Mouse (Mus musculus) kidney, postnatal 4 days (tissue): ENCODE results near the gene Serpinb1a.
A peak's percentile ranks its signal among the peaks of the same experiment; 100 is the strongest.
"Not testable (repeated sequence)": the region's sequence is repeated elsewhere in the genome, so short reads cannot be mapped to it uniquely, and the experiment has no call there.

Source experiments
- DNase-seq, 2 experiments: peaks; one replicate each; pipeline ENCODE4 v3.0.0; 2021; ENCODE audit warnings: mixed read lengths in 2 of 2

Gene Serpinb1a

GRCm38 (mm10) chr13:32850668-32851404 lies at the start of gene Serpinb1a:
Serpinb1a (minus strand) TSS chr13:32851185.
- DNase-seq = peak; percentile 63 to 71

GRCm38 (mm10) chr13:32900639-32901038 lies 49.7 kb upstream of the Serpinb1a start:
- DNase-seq = peak; percentile 70 to 71

DNA sequence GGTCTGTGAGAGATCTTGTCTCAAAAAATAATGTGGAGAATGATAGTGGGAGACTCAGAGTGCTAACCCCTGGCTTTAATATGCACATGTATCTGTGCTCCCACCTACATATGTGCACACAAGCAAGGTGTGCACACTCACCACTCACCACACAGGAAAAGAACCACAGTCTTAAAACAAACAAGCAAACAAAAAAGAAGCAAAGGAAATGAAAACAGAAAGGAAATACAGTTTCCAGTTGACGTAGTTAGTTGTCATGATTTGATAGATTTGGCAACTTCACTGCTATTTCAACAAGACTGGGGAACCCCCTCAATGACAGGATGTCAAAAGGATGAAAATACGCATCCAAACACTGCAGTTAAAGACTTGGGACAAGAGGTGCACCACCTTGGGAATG lies 48.1 kb upstream of the Serpinb1a start:
- DNase-seq = not testable (repeated sequence)

- no peak for DNase-seq
Observed at GRCm38 (mm10) chr13:32898111-32898510, 47.1 kb upstream of the Serpinb1a start, which contains the start of gene Serpinb1c. Serpinb1c (minus strand) TSS chr13:32898211.

DNA sequence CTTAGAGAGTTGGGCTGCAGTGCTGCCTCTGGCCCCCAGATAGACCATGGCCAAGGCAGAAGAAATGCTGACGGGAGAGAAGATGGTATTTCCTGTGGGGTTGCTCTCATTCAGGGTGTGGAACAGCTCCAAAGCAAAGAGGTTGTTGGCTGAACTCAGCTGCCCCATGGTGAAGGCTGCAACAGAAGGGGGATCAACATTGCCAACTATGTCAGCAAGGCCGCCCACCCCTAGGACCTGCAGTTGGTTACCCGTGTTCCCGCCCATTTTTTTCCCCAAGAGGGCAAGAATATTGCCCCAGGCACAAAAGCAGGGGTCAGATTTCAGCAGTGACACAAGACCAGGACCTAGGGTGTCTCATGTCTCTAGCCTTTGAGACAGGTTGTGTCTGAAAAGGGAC lies 45.9 kb upstream of the Serpinb1a start:
- no peak for DNase-seq

DNA sequence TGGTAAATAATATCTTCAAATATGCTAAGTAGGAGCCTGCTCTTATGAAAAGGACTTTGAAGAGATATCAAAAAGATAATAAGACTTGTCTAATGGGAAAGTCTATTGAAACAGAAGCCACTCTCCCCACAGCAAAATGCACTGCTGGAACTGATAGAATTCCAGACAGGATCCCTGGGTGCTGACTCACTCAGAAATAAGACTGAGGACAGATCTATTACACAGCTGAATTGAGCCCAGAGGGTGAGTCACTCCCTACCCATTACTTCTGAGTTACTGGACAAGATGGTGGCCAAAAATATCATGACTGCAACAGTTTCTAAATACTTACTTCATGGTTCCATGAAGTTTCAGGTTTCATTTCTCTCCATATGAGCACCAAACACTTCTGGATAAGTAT lies 33.8 kb upstream of the Serpinb1a start:
- DNase-seq = no peak

GRCm38 (mm10) chr13:32873862-32874261 lies 22.9 kb upstream of the Serpinb1a start:
- no peak for DNase-seq

- DNase-seq = no peak
Observed at GRCm38 (mm10) chr13:32868843-32869242, 17.9 kb upstream of the Serpinb1a start.

- DNase-seq = not testable (repeated sequence)
Observed at GRCm38 (mm10) chr13:32868233-32868632, 17.2 kb upstream of the Serpinb1a start.

DNA sequence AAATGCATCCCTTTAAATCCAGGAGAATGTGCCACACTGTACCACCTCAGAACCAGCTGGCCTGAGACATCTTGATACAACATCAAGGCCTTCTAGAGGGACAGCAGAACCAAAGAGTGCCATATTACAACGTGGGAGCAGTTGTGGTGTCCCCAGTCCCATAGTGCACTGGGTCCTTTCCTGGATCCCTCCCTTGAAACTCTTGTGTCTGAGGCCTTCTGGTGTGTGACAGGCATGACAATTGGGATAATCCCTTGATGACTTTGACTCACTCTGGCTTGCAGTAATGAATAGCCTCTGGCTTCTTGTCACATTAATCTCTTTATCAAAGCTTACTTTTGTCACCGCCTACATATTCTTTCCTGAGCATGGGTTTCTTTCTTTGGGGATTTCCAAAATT lies 16.0 kb upstream of the Serpinb1a start:
- no peak for DNase-seq

DNA sequence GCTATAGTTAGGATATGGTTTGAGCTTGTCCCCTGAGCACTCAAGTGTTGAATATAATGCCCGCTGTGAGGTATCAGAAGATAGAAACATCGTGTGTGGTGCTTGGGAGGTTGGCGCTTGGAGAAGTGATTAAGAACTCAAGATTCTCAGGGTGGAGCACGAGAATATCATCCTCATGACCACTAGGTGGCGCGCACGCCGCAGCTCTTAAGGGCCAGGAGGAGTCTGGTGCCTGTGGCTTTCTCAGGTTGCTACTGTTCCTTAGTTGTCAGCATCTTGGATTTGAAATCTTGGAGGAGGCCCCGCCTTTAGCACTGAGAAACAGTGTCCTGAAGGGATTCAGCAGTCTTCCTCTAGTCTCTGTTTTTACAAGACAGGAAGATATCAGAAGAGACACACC lies 15.5 kb upstream of the Serpinb1a start:
- peak; percentile 81 to 84 for DNase-seq

- peak; percentile 14 to 22 for DNase-seq
Observed at GRCm38 (mm10) chr13:32865591-32865990, 14.6 kb upstream of the Serpinb1a start.

DNA sequence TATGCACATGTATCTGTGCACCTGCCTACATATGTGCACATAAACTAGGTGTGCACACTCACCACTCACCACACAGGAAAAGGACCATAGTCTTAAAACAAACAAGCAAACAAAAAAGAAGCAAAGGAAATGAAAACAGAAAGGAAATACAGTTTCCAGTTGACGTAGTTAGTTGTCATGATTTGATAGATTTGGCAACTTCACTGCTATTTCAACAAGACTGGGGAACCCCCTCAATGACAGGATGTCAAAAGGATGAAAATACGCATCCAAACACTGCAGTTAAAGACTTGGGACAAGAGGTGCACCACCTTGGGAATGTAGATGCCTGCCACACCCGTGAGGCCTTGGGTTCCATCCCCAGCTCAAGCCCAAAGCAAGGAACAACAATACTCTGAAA lies 13.5 kb upstream of the Serpinb1a start:
- DNase-seq = not testable (repeated sequence)

DNA sequence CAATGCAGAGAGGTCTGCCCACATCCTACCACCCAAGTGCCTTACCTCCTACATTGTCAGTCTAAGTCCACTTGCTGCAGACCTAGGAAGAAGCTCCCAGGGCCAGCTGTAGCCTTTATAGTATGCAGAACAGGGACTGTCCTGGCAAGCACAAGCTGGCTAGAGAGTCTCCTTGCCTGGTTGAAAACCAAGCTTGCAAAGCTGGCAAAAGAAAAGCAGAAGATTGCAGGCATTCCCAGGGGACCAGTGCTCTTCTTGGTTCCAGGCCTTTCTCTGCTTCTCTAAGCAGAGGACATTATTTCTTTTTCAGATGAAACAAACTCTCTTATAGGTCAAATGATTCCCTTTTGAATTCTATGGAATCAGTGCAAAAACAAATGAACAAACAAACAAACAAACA lies 12.5 kb upstream of the Serpinb1a start:
- no peak for DNase-seq

DNA sequence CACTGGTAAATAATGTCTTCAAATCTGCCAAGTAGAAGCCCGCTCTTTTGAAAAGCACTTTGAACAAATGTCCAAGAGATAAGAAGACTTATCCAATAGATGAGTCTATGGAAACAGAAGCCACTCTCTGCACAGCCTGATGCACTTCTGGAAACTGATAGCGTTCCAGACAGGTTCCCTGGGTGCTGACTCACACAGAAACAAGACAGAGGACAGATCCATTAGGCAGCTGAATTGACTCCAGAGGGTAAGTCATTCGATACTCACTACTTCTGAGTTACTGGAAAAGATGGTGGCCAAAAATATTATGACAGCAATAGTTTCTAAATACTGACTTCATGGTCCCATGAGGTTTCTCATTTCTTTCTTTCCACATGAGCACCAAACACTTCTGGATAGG lies 9.8 kb upstream of the Serpinb1a start:
- no peak for DNase-seq

GRCm38 (mm10) chr13:32853073-32853472 lies 2.1 kb upstream of the Serpinb1a start:
- no peak for DNase-seq

GRCm38 (mm10) chr13:32852539-32852938 lies 1.6 kb upstream of the Serpinb1a start:
- DNase-seq = no peak

- DNase-seq = peak; percentile 63 to 74
Observed at GRCm38 (mm10) chr13:32851967-32852366, 982 bp upstream of the Serpinb1a start.

GRCm38 (mm10) chr13:32850156-32850555 lies 829 bp downstream of the Serpinb1a start:
- no peak for DNase-seq

- DNase-seq = no peak
Observed at GRCm38 (mm10) chr13:32849531-32850123, 1.4 kb downstream of the Serpinb1a start.

DNA sequence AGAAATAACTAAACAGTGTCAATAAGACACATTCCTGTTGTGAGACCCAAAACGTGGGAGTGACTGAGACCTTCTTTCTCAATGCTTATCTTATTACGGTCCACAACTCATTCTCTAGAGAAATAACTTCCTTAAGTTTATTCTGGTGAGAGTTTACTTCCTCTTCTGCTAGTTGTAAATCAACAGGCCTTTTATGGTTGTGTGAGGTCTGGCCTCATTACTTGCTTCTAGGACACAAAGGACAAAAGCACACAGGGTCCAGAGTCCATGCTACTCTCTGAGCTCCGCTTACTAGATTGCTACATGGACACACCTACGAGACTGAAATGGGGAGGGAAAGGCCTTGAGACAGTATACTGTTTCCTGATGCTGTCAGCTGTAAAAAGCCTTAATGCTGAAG lies 1.9 kb downstream of the Serpinb1a start:
- DNase-seq = peak in 1 of 2 experiments; percentile 21

- no peak for DNase-seq
Observed at GRCm38 (mm10) chr13:32846221-32846620, 4.8 kb downstream of the Serpinb1a start.

DNA sequence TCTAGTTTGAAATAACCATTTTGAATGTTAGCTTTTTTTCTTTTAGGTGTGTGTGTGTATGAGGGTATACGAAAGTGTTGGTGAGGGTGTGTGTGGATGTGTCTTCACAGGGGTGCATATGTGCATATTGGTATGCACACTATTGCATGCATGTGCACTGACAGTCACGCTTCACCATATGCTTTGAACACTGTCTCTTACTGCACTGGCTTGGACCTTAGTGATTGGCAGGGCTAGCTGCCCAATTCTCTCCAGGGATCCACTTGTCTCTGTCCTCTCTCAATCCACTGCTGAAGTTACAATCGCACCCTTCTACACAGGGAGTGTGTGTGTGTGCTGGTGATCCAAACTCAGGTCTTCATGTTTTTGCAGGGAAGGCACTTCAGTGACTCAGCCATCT lies 9.6 kb downstream of the Serpinb1a start:
- DNase-seq = no peak

- no peak for DNase-seq
Observed at GRCm38 (mm10) chr13:32839314-32839713, 11.7 kb downstream of the Serpinb1a start.
